Mouse (Mus musculus) frontal cortex, postnatal 36 days (tissue): Measurements from ENCODE around the gene Ltc4s.

ENCODE experiments used
- DNase-seq, 2 experiments: peaks; one replicate each; pipeline ENCODE4 v3.0.0; 2022; ENCODE audit warnings: low spot score in 2 of 2

The Ltc4s gene

DNA sequence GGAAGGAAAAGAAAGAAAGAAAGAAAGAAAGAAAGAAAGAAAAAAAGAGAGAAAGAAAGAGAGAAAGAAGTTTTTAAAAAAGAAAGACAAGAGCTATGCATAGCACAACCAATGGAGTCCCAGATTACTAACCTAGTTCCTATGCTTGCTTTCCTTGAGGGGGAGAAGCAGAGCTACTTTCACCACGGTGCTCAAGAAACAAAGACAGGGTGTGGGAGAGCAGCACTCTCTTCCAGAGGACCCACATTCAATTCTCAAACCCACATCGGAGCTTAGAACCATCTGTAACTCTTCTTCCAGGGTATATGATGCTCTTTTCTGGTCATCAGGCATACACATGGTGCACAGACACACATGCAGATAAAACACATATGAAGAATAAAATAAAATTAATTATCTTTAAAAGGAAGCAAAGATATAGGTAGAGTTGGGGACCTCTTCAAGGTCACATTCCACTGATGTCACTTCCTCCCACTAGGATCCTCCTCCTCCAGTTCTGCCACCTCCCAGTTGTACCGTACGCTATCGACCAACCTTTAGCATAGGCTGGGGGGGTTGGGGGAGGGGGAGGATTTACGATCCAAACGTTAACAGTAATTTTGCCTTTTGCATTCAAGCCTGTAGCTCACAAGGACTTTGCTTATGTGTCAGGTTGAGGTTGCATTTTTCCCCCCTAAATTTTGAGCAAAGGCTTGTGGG lies 10.2 kb upstream of the Ltc4s start:
- no peak for DNase-seq

DNA sequence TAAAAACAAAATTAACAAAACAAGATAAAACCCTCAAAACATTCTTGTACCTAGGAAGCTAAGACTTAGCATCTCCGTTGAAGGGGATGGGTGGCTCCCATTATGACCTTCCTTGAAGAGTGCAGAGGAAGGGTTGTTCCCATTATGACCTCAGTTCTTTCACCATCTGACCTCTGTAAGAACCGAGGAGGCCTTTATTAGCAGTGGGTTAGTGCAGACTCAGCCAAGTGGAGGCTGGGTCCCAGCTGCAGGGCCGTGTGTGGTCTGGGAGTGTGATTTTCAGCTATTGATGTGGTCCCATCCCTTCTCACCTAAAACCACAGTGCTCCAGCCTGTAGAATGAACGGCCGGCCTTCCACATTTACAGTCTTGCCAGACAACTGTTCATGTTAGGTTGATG lies 6.9 kb upstream of the Ltc4s start:
- DNase-seq: no peak

DNA sequence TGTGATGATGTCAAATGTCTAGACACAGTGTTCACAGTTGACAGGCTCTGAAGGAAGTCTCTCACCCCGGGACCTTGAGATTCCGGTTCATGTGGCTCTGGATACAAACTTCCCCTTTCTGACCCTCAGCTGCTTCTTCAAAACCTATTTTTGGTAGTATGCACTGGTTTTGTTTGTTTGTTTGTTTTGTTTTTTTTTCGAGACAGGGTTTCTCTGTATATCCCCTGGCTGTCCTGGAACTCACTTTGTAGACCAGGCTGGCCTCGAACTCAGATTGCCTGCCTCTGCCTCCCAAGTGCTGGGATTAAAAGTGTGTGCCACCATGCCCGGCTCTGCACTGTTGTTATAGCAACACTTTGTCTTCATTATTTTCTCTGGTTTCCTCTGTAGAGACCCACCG lies 5.5 kb upstream of the Ltc4s start:
- DNase-seq: no peak

DNA sequence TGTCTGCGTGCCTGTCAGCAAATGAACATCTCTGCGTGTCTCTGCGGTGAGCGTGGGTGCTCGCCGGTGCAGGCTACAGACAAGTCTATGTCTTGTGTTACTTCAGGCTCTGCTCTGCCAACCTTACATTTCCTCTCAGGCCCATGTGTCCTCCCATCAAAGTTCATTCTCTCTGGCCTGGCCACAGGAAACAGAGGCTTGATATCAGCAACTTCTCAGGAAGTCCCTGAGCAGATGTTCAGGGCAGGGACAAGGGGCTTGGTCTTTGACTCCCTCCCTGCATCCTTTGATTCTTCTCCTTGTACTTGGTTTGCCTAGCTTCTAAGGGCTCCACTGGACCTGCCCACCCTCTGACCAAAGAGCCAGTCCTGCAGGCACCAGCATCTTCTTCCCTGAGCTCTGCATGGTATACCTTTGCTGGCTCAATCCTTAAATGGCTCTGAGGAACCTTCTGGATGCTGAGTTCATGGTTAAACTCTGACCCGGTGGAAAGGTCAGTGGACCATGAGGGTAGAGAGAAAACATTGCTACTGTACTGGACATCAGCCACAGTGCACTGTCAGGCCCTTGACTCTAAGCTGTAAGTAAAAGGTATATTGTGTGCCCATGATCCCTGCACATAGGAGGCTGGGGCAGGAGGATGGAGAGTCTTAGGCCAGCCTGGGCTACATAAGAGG lies 2.0 kb upstream of the Ltc4s start:
- no peak for DNase-seq

DNA sequence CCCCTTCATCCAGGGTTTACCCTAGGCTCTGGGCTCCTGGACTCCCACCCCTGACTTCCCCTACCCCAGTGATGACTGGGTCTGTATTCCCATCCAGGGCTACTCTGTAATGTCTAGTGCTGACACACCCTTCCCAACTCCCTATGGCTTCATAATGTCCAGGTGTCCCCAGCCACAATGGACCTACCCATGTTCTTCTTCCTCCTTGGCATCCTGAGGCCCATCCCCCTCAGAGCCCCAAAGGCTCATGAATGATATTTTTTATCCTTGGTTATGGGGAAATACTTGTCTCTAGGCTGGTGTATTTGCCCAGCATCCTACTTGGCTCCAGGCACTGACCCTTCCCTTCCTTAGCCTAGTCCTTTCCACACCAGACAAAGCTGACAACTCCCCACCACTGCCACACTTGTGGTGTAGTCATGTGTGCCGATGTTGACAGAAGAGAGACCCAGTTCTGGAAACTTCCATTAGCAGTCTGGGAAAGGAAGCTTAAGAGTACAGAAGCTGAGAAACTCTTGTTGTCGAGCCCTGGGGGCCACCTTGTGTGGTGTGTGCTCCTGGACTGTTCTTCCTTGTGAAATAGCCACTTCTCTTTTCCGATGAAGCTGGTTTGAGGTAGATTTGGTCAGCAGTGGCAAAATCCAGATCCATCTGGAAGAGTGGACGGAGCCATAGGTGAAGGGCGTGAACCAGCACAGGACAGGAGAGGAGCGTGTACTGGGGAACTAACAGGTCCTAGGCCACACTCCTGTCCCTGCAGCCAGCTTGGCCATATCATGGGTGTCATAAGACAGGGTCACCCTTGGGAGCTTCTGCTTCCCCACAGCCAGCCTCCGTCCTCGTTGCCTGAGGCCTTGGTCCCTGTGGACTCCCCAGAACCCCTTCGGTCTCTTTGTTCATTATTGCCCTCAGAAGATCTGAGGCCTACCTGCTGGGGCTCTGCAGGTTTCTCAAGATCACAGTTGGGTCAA lies 690 bp upstream of the Ltc4s start:
- no peak for DNase-seq

DNA sequence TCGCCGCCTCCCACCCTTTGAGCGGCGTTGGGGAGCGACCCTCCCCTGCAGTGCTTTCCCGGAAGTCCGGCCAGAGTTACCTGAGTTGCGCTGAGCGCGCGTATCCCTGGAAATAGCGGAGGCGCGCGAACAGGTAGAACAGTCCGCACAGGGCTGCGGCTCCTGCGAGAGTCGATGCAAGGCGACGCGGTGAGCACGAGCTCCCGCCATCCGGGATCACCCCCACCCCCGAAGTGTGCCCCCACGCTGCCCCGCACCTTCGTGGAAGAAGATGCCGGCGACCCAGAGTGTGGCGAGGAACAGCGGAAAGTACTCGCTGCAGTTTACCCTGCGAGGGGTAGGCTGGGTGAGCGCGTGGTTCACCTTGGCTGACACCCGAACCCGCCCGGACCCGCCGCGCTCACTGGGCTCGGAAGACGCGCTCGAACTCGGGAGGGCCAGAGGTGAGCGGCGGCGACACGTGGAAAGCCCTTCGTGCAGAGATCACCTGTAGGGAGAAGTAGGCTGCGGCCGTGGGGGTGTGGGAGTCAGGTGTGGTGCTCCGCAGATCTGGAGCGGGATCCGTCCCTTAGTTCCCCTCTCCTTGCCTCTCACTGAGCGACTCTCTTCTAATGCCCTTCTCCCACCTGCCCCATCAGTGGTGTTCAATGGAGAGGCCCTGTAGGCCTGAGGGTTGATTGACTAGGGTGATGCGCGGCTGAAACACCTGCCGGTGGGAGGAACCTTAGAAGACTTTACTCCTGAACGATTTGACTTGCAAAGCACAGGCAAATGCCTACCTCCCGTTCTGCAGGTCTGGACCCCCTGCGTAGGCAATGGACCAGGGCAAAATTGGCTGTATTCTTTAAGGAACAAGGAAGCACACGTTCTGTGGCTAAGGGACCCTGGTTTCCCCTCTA lies 1.2 kb downstream of the Ltc4s start:
- DNase-seq: no peak

DNA sequence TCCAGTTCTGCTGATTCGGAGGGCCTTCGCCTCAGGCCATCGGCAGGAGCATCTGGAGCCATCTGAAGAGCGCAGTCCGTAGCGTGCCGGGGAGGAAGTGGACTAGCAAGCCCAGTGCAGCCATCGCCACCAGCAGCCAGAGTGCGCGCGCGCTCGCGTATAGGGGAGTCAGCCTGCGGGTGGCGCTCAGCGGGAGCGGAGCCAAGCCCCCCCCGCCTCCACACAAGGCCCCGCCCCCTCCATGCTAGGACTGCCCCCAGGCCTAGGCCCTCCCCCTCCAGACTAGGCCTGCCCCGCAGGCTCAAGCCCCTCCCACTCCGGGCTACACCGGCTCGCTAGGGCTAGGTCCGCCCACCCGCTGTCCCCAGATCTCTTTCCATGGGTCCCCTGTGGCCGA lies 1.9 kb downstream of the Ltc4s start:
- DNase-seq: peak; percentile 63 to 75

DNA sequence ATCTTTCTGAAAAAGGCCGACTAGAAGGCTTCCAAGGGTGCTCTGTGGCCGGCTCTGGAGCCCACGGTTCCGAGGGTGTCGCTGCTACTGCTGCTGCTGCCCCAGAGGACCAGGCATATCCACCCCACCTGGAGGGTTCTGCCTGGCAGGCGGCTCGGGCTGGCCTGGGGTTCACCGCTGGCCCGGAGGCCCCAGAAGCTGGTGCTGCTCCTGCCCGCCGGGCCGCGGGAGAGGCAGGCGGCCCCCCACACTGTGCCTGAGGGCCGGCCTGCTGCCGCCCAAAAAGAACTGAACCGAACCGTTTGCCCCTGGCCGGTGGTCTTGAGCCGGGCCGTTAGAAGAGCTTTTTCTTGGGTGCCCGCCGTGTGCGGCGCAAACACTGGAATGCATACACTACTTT lies 3.8 kb downstream of the Ltc4s start:
- DNase-seq: no peak

DNA sequence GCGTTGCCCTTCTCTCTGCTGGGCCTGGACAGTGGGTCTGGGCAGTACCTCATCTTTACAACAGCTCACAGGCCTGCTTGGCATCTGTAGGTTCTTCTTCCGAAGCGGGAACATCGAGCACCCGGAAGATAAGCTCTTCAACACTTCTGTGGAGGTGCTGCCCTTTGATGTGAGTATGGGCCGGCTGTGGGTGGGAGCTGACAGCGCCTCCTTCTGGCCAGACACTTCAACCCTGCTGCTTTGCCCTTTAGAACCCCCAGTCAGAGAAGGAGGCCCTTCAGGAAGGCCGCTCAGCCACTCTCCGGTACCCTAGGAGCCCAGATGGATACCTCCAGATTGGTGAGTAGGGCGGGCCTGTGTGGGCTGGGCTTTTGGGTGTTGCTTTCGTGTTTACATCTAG lies 4.4 kb downstream of the Ltc4s start:
- DNase-seq: no peak

DNA sequence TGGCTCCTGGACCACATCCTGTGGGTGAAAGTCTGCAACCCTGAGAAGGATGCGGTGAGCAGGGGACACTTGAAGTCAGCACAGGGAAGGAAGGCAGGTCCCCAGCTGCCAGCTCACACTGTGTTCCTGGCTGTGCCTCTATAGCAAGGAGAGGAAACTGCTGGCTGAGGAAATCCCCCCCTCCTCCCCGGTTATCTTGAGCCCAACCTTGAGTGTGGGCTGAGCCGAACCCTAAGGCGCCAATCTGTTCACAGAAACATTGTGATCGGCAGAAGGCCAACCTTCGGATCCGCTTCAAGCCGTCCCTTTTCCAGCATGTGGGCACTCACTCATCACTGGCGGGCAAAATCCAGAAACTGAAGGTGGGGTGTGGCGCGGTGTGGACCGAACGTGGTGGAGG lies 5.4 kb downstream of the Ltc4s start:
- no peak for DNase-seq

DNA sequence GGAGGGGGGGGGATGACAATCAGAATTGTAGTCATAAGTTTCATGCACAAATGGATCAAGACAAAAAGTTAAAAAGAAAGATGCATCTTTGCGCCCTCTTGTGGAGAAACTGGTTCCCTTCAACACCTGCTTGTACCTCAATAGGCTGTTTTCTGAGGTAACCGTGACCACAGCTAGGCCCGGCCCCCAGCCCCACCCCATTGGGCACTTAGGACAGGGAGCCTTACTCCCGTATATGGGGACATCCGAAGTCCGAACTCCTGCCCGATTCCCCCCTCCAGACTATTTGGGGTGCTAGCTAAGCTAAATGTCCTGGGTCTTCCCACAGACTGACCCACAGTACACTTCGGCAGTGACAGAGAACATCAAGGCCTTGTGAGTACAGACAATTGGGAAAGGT lies 7.0 kb downstream of the Ltc4s start:
- DNase-seq: peak in 1 of 2 experiments; percentile 81

DNA sequence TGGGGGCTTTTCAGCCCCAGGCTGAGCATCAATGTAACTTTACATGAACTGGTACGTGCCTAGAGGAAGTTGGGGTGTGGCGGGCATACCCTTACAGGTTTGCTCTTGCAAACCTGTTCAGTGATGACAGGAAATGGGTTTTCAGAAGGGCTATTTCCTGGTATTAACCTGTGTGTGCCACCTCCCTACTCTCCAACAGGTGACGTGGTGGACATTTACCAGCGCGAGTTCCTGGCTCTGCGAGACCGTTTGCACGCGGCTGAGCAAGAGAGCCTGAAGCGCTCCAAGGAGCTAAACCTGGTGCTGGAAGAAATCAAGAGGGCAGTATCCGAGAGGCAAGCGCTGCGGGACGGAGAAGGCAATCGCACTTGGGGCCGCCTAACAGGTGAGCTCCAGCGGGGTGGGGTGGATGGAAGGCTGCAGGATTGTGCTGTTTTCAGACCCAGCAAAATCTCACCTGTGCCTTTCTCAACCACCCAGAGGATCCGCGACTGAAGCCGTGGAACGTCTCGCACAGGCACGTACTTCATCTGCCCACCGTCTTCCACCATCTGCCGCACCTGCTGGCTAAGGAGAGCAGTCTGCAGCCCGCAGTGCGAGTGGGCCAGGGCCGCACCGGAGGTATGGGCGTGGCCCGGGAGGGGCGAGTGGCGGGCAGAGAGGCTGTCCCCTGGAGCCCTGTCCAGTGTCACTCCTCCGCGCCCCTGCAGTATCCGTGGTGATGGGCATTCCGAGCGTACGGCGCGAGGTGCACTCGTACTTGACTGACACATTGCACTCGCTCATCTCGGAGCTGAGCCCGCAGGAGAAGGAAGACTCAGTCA lies 7.7 kb downstream of the Ltc4s start:
- DNase-seq: no peak

DNA sequence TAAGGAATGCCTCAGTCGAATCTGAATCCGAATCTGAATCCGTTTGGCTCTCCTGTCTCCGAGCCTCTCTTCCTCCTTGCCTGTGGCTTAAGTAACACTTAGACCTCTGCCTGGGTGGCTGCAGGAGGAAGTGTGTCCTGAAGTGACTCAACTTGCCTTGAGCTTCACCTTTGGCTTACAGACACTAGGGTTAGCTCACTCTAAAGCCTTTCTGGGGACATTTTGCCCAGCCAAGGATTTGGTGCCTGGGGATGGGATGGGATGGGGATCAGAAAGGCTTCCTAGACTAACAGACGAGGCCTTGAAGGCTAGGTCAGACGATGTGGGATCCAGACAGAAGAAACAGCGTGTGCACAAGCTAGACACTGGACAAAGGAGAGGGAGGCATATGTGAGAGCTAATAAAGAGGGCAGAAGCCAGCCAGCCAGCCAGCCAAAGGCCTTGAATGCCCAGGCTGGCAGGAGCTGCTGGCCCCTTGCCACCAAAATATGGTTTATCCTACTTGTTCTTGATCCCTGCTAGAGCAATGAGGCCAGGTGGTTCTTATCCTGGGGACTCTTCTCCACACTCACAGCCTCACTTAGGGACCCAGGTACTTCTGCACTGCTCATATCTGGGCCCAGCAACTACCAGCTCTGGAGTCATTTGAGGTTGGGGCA lies 9.0 kb downstream of the Ltc4s start:
- no peak for DNase-seq

DNA sequence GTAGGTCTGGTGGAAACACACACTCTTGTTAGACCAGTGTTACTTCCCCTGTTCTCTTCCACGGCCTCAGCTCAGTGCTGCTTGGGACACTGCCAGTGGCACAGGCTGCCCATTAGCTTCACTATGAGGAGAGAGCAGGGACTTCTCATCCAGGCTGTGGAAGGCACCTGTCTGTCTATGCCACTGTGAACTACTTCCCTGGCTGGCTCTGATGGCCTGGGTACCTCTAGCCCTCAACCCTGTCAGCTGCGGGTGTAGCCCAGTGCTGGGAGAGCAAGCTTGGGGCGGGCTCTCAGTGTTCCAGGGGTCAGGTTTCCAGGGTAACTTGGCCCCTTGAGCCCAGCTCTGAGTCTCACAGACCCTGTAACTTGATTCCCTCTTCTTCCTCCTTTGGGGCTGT lies 9.6 kb downstream of the Ltc4s start:
- no peak for DNase-seq

DNA sequence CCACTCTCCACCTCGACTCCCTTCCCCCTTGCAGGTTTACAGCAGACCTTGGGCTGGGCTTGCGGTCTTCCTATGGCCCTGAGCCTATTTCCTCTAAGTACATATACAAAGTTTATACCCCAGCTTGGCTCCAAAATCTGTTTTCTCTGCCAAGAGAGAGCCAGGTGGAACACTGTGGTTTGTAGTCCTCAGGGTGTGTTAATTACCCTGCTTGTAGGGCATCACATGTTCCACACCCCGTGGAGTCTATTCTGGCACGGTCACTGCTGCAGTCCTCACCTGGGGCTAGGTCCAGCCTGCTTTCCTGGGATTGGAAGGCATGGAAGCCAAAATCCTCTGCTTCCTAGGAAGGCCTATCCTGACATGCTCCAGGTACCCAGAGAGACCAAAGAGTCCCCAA lies 10.7 kb downstream of the Ltc4s start:
- no peak for DNase-seq

DNA sequence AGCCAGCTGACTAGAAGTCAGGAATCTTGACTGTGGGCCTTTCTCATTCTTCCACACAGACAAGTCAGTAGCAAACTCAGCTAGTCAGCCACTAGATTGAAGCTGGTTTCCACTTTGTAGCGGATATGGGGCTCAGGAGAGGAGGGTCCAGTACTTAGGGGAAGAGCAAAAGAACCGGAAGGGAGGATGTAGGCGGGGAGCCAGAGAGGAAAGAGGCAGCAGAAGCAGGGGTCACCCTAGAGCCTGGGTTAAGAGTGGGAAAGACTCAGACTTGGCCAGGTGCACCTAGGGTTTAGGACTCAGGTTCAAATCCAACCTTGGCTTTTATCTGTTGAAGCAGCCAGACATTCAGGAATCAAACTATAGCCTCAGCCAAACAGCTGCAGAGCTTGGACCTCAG lies 11.2 kb downstream of the Ltc4s start:
- DNase-seq: no peak

DNA sequence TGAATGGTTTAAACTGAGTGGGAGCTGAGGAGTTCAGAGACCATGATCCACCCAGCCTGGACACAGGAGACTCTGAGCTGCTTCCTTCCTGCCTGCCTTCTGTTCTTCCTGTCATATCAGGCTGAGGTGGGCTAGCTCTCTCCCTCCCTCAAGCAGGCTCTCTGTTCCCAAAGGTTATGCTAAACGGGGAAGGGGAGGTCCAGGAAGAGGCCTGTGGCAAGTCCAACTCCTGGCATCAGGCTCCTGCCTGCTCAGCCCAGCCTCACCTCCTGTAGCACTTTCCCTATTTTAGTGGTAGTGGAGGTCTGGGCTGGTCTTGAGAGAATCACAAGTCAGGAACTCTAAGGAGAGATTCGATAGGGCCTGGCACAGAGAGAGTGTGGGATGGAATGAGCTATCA lies 12.0 kb downstream of the Ltc4s start:
- DNase-seq: no peak

DNA sequence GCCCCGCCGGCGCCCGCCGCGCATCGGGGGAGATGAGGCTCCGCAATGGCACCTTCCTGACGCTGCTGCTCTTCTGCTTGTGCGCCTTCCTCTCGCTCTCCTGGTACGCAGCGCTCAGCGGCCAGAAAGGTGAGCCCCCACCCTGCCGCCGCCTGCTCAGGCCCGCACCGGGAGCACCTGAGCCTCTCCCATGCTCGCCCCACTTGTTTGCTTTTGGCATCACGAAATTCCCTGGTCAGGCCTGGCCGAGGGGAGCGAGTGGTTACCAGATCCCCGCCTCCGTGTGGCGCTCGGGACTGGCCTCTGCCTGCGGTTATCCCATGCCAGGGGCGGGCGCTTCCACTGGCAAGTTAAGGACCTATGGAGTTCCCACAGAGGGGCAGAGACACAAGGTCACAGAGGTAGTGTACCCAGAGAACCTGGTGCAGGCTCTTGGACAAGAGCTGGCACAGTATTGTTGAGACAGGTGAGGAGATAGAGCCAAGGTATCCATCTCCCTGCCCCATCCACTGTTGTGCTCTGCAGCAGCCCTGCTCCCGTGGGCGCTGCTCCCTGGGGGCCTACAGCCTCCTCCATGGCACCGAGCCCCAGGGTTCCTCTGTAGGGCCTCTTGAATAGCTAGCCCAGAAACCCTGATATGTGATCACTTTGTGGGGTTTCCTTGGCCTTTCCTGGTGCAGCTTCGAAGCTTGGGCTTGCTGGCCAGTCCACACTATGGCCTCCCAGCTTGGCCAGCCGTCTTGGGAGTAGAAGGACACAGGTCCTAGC lies 12.6 kb downstream of the Ltc4s start:
- no peak for DNase-seq
